8 mouse cellular contexts compared by ENCODE assay signal in the genomic region with DNA sequence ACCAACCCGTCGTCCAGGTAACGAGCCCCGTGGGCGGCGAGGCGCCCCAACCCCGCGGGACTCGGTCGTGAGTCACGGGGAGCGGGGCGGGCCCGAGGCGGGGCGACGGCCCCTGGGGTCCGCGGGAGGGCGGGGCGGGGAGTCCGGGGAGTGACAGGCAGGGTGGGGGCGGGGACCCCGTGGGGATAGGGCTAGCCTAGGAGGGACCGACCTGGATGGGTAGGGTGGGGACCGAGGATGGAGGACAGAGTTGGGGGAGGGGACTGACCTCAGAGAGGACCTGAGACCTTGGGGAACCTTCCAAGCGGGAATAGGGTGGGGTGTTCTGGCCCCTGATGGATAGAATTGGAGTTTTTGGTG. TPM values are rescaled to one million over a fixed set of nuclear protein-coding genes. Genes with fewer than 3 reads are reported as not detected.
A peak's percentile ranks its signal among the peaks of the same experiment; 100 is the strongest.
DNase-seq lines count a peak whose midpoint lies in the region; ATAC-seq and TF ChIP-seq lines count a peak whose summit lies in the region.

No protein-coding gene starts in this region.

- no peak for TF ChIP-seq POLR2A in cerebellum, adult 2 months (IDR thresholded peaks at IDR 0.05; ENCODE audit: borderline replicate concordance, insufficient read depth, low read length)
- no peak for TF ChIP-seq POLR2A in spleen, adult 2 months (IDR thresholded peaks at IDR 0.05; ENCODE audit: low read depth, low read length)
- TF ChIP-seq POLR2A in limb, embryonic 14.5 days (IDR thresholded peaks at IDR 0.05; ENCODE audit: borderline replicate concordance, extremely low read depth, insufficient read depth, insufficient read length) = no peak

- peak overlapping the region; percentile 81 for H3K4me2 ChIP-seq in limb, embryonic 14.5 days (replicated peaks; ENCODE audit: low read depth, low read length, severe bottlenecking)
- peak overlapping the region; percentile 65 for H3K4me2 ChIP-seq in stomach, embryonic 15.5 days

- no peaks in the 10 kb centered on the region for H3K36me3 ChIP-seq in spleen, adult 2 months (ENCODE audit: control insufficient read depth, insufficient read depth, low read length)
- no peaks in the 10 kb centered on the region; the same call in 1 of the 2 replicates for H3K36me3 ChIP-seq in limb, embryonic 14.5 days (ENCODE audit: control insufficient read depth, insufficient read depth, low read length)
- no peaks in the 10 kb centered on the region for H3K36me3 ChIP-seq in stomach, embryonic 15.5 days

- H3K27me3 ChIP-seq in cerebellum, adult 2 months (ENCODE audit: control insufficient read depth, insufficient read depth, low read length) = no peaks in the 10 kb centered on the region
- H3K27me3 ChIP-seq in spleen, adult 2 months (ENCODE audit: control insufficient read depth, insufficient read depth, low read length) = peaks cover 5% of the 10 kb centered on the region; the same call in 1 of the 2 replicates
- H3K27me3 ChIP-seq in limb, embryonic 14.5 days (ENCODE audit: control insufficient read depth, insufficient read depth, low read length) = peaks cover 35% of the 10 kb centered on the region
- peaks cover 30% of the 10 kb centered on the region for H3K27me3 ChIP-seq in stomach, embryonic 15.5 days (replicated peaks)

- H3K9me3 ChIP-seq in limb, embryonic 14.5 days (ENCODE audit: control insufficient read depth, low read length) = no peaks in the 10 kb centered on the region
- H3K9me3 ChIP-seq in stomach, embryonic 15.5 days = no peaks in the 10 kb centered on the region

- DNase-seq in cerebellum, adult 2 months = no peak
- DNase-seq in cerebellum, adult 11-12 months = no peak
- no peak for DNase-seq in spleen, adult 2 months (ENCODE audit: low read depth in 1 of 2, low spot score in 2 of 2)
- no peak for DNase-seq in spleen, postnatal 36 days (ENCODE audit: low spot score in 2 of 2)
- no peak for DNase-seq in limb, embryonic 14.5 days (ENCODE audit: low spot score)
- DNase-seq in cerebellum, postnatal 36 days = no peak
- DNase-seq in adrenal gland, adult 2 months = no peak

- peak overlapping the region; percentile 85 for H3K4me3 ChIP-seq in cerebellum, adult 2 months (replicated peaks; ENCODE audit: insufficient read depth, low read depth, low read length)
- peak overlapping the region; percentile 64 for H3K4me3 ChIP-seq in spleen, adult 2 months (ENCODE audit: extremely low read depth, insufficient read depth, insufficient read length)
- peak overlapping the region; percentile 71 for H3K4me3 ChIP-seq in limb, embryonic 14.5 days (replicated peaks; ENCODE audit: low read length)
- H3K4me3 ChIP-seq in stomach, embryonic 15.5 days (replicated peaks) = peak overlapping the region; percentile 78

- peak overlapping the region; percentile 72 for H3K9ac ChIP-seq in limb, embryonic 14.5 days (ENCODE audit: low read depth, low read length, severe bottlenecking)
- peak overlapping the region; percentile 65 for H3K9ac ChIP-seq in stomach, embryonic 15.5 days

- ATAC-seq in limb, embryonic 14.5 days (ENCODE audit: low FRiP score, low read depth) = peak; percentile 53
- peak; percentile 67; the same call in 1 of the 2 replicates for ATAC-seq in stomach, embryonic 15.5 days (ENCODE audit: insufficient read depth, low FRiP score, low read depth)

- H3K4me1 ChIP-seq in cerebellum, adult 2 months (ENCODE audit: control insufficient read depth, insufficient read depth, low read length) = peaks cover 18% of the 10 kb centered on the region; the same call in 1 of the 2 replicates
- peaks cover 10% of the 10 kb centered on the region for H3K4me1 ChIP-seq in spleen, adult 2 months (ENCODE audit: control insufficient read depth, insufficient read depth, insufficient read length)
- H3K4me1 ChIP-seq in limb, embryonic 14.5 days (ENCODE audit: control insufficient read depth, insufficient read depth, low read length) = peaks cover 12% of the 10 kb centered on the region
- H3K4me1 ChIP-seq in stomach, embryonic 15.5 days = peaks cover 10% of the 10 kb centered on the region

- H3K27ac ChIP-seq in cerebellum, adult 2 months (ENCODE audit: insufficient read depth, low read length) = no peak overlapping the region; the same call in 1 of the 2 replicates
- H3K27ac ChIP-seq in spleen, adult 2 months (ENCODE audit: insufficient read depth, low read length) = no peak overlapping the region
- H3K27ac ChIP-seq in limb, embryonic 14.5 days (replicated peaks; ENCODE audit: low read depth, low read length) = no peak overlapping the region
- H3K27ac ChIP-seq in stomach, embryonic 15.5 days = no peak overlapping the region

- under 1% methylated on average over 28 of the region's 28 CpGs for WGBS in cerebellum, adult 2 months
- 3% methylated on average over 28 of the region's 28 CpGs for WGBS in spleen, adult 2 months
- 4% methylated on average over 26 of the region's 28 CpGs for WGBS in limb, embryonic 14.5 days
- WGBS in stomach, embryonic 15.5 days = under 1% methylated on average over 28 of the region's 28 CpGs

- TF ChIP-seq CTCF in cerebellum, adult 2 months (IDR thresholded peaks at IDR 0.05; ENCODE audit: borderline replicate concordance, insufficient read depth, low read depth, low read length) = no peak
- no peak for TF ChIP-seq CTCF in spleen, adult 2 months (IDR thresholded peaks at IDR 0.05; ENCODE audit: extremely low read depth, insufficient read depth, insufficient read length, insufficient replicate concordance)

RNA-seq across cellular contexts. Expression of gene Zfr2, which starts 0.3 kb away (rescaled TPM):
- 77.6 and 79.6 TPM in 2 replicates for polyA plus RNA-seq in cerebellum, adult 2 months (2012; rRNA removed)
- 5.5 and 6.1 TPM in 2 replicates for polyA plus RNA-seq in spleen, adult 2 months (2012; rRNA removed)
- 39.7 and 44.7 TPM in 2 replicates for polyA plus RNA-seq in limb, embryonic 14.5 days (2012; rRNA removed)
- polyA plus RNA-seq in limb, embryonic 14.5 days (2014; fragmentation: Nextera tagmentation; extraction: Ambion mirVana) = 9.7 and 10.5 TPM in 2 replicates
- polyA plus RNA-seq in stomach, embryonic 15.5 days (2015; fragmentation: Nextera tagmentation; extraction: Ambion mirVana) = 8.8 and 10.4 TPM in 2 replicates
- 10 to 100 TPM; 12.6 to 14.1 TPM for total RNA-seq in adrenal gland, adult 2 months (2021)
- 38.7 and 47.5 TPM in 2 replicates for polyA plus RNA-seq in adrenal gland, adult 2 months (2012; rRNA removed)

RNA-seq across cellular contexts. Expression of gene Atcay, which starts 2.6 kb away (rescaled TPM):
- 115 and 122 TPM in 2 replicates for polyA plus RNA-seq in cerebellum, adult 2 months (2012; rRNA removed)
- polyA plus RNA-seq in spleen, adult 2 months (2012; rRNA removed) = 0.92 and 0.95 TPM in 2 replicates
- 0.67 and 0.74 TPM in 2 replicates for polyA plus RNA-seq in limb, embryonic 14.5 days (2012; rRNA removed)
- 0.25 TPM in 1 of 2 replicates, not detected in the other for polyA plus RNA-seq in limb, embryonic 14.5 days (2014; fragmentation: Nextera tagmentation; extraction: Ambion mirVana)
- polyA plus RNA-seq in stomach, embryonic 15.5 days (2015; fragmentation: Nextera tagmentation; extraction: Ambion mirVana) = 1.6 and 1.9 TPM in 2 replicates
- total RNA-seq in adrenal gland, adult 2 months (2021) = 1 to 10 TPM; 2.4 to 3.8 TPM
- polyA plus RNA-seq in adrenal gland, adult 2 months (2012; rRNA removed) = 1.4 and 1.6 TPM in 2 replicates

RNA-seq across cellular contexts. Expression of gene Matk, which starts 19.5 kb away (rescaled TPM):
- polyA plus RNA-seq in cerebellum, adult 2 months (2012; rRNA removed) = 124 and 141 TPM in 2 replicates
- 22.5 and 30.0 TPM in 2 replicates for polyA plus RNA-seq in spleen, adult 2 months (2012; rRNA removed)
- 9.9 and 10.6 TPM in 2 replicates for polyA plus RNA-seq in limb, embryonic 14.5 days (2012; rRNA removed)
- polyA plus RNA-seq in limb, embryonic 14.5 days (2014; fragmentation: Nextera tagmentation; extraction: Ambion mirVana) = 5.9 and 6.8 TPM in 2 replicates
- polyA plus RNA-seq in stomach, embryonic 15.5 days (2015; fragmentation: Nextera tagmentation; extraction: Ambion mirVana) = 3.4 and 3.8 TPM in 2 replicates
- total RNA-seq in adrenal gland, adult 2 months (2021) = under 1 TPM; 0.69 to 0.73 TPM
- 0.86 and 1.0 TPM in 2 replicates for polyA plus RNA-seq in adrenal gland, adult 2 months (2012; rRNA removed)

RNA-seq across cellular contexts. Expression of gene Nmrk2, which starts 31.4 kb away (rescaled TPM):
- 0.16 and 0.33 TPM in 2 replicates for polyA plus RNA-seq in cerebellum, adult 2 months (2012; rRNA removed)
- polyA plus RNA-seq in spleen, adult 2 months (2012; rRNA removed) = not detected in 2 replicates
- polyA plus RNA-seq in limb, embryonic 14.5 days (2012; rRNA removed) = 0.31 and 0.43 TPM in 2 replicates
- 0.64 and 0.87 TPM in 2 replicates for polyA plus RNA-seq in limb, embryonic 14.5 days (2014; fragmentation: Nextera tagmentation; extraction: Ambion mirVana)
- polyA plus RNA-seq in stomach, embryonic 15.5 days (2015; fragmentation: Nextera tagmentation; extraction: Ambion mirVana) = 0.18 and 0.26 TPM in 2 replicates
- not detected for total RNA-seq in adrenal gland, adult 2 months (2021)
- polyA plus RNA-seq in adrenal gland, adult 2 months (2012; rRNA removed) = not detected in 2 replicates

RNA-seq across cellular contexts. Expression of gene Mrpl54, which starts 33.5 kb away (rescaled TPM):
- 81.4 and 84.9 TPM in 2 replicates for polyA plus RNA-seq in cerebellum, adult 2 months (2012; rRNA removed)
- polyA plus RNA-seq in spleen, adult 2 months (2012; rRNA removed) = 63.6 and 86.9 TPM in 2 replicates
- polyA plus RNA-seq in limb, embryonic 14.5 days (2012; rRNA removed) = 93.0 and 124 TPM in 2 replicates
- 200 and 202 TPM in 2 replicates for polyA plus RNA-seq in limb, embryonic 14.5 days (2014; fragmentation: Nextera tagmentation; extraction: Ambion mirVana)
- polyA plus RNA-seq in stomach, embryonic 15.5 days (2015; fragmentation: Nextera tagmentation; extraction: Ambion mirVana) = 217 and 233 TPM in 2 replicates
- total RNA-seq in adrenal gland, adult 2 months (2021) = 100 to 1,000 TPM; 123 to 131 TPM
- polyA plus RNA-seq in adrenal gland, adult 2 months (2012; rRNA removed) = 193 and 221 TPM in 2 replicates

Comparison
In these comparisons a context has a peak if more than half of its experiments do, and no peak if none do; other contexts are left out.
1. RNA of gene Atcay, which starts 2.6 kb away (polyA plus RNA-seq): 115 to 122 TPM in cerebellum, adult 2 months; 1.6 to 1.9 TPM in stomach, embryonic 15.5 days, 1.4 to 1.6 TPM in adrenal gland, adult 2 months, 0.92 to 0.95 TPM in spleen, adult 2 months and 0.25 to 0.74 TPM in limb, embryonic 14.5 days; every median in the first group is over 10 times any median in the second.
2. Peak in every context shown above with its lines, with median percentiles within 50 percentile points of each other: H3K4me3 ChIP-seq.